Mouse (Mus musculus): ENCODE measurements around the gene Gkap1. TPM values are rescaled to one million over a fixed set of nuclear protein-coding genes. Genes with fewer than 3 reads are reported as not detected.

The Gkap1 gene
- polyA plus RNA-seq, 1 experiment from 2014 or later, result 28.6 TPM

DNA sequence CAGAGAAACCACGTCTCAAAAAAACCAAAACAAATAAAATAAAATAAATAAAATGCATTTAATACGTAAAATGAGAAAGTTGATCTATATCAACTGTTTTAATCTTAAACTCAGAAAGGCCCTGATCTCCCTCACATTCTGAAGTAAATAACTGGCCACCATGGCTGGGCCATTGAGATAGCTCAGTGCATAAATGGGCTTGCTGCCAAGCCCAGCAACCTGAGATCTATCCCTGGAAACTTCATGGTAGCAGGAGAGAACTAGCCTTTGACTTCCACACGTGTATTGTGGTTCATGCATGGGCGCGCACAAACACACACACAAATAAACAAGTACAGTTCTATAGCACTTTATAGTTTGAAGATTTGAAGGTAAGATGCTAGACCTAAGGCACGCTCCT is 74.2 kb downstream of the Gkap1 start:
- H3K4me2 ChIP-seq, result no peak overlapping the region
- no peak for ATAC-seq (ENCODE audit: insufficient number of reproducible peaks, insufficient read depth, low FRiP score, low TSS enrichment, low read depth)
- H3K27me3 ChIP-seq, result no peaks in the 10 kb centered on the region
- H3K4me1 ChIP-seq (replicated peaks), result no peaks in the 10 kb centered on the region
- H3K9ac ChIP-seq (replicated peaks), result no peak overlapping the region
- no peak overlapping the region for H3K4me3 ChIP-seq (replicated peaks)
- H3K9me3 ChIP-seq, result no peaks in the 10 kb centered on the region
- WGBS, result 91% methylated on average over 6 of the region's 6 CpGs
- H3K36me3 ChIP-seq, result peaks cover 19% of the 10 kb centered on the region
- no peak overlapping the region for H3K27ac ChIP-seq

DNA sequence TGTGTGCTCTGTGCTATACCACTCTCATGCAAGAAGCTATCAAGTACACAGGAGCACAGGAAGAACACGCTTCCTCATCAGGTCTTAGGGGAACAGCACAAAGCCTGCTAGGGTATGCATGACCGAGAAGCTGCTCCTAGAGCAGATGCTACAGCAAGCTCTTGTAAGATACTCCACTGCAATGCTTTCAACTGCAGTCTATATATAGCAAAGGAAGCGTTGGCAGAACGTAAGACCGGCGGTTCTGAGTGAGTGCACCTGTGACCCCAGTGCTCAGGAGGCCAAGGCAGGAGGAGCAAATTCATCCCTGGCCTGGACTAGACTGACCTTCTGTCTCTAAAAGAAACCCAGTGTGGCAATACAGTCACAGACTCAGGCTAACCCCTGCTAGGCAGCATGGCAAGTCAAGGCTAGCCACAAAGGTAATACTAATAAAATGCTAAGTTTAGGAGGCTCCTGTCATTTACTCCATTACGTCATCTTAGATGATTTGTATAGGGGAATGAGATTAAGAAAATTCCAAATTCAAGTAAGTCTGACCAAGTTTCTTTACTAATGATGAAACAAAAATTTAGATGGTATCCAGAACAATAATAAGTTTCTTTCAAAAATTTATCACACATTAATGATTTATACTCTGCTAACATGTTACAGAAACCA is 77.4 kb downstream of the Gkap1 start:
- Histone ChIP-seq H3K4me1 (replicated peaks) (no peaks in the 10 kb centered on the region), H3K4me3 (replicated peaks) (no peak overlapping the region), H3K9me3 (no peaks in the 10 kb centered on the region), H3K27me3 (no peaks in the 10 kb centered on the region), H3K4me2 (no peak overlapping the region), H3K27ac (no peak overlapping the region), H3K9ac (replicated peaks) (no peak overlapping the region), H3K36me3 (peaks cover 46% of the 10 kb centered on the region)
- WGBS, result 87% methylated on average over 7 of the region's 7 CpGs
- no peak for ATAC-seq (ENCODE audit: insufficient number of reproducible peaks, insufficient read depth, low FRiP score, low TSS enrichment, low read depth)

DNA sequence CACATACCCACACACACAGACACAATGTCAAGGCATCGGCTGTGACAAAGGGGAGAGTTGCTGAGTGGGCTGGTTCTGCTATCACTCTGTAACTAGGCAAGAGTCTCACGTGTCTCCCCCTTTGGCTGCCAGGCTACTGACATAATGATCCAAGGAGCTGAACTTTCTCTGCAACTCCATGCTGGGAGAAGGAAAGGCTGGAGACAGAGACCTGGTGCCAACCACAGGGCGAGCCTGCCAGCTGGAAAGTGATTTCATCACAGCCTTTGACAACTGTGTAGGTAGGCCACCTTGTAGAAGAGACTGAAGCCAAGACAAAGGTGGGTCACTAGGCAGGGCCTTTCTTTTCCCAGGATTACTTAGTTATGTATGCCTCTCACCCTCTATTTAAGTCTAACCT is 78.3 kb downstream of the Gkap1 start:
- Histone ChIP-seq H3K4me2 (no peak overlapping the region), H3K27me3 (no peaks in the 10 kb centered on the region), H3K9me3 (no peaks in the 10 kb centered on the region), H3K27ac (no peak overlapping the region), H3K4me1 (replicated peaks) (no peaks in the 10 kb centered on the region), H3K36me3 (peaks cover 55% of the 10 kb centered on the region), H3K4me3 (replicated peaks) (no peak overlapping the region), H3K9ac (replicated peaks) (no peak overlapping the region)
- 87% methylated on average over 3 of the region's 3 CpGs for WGBS
- ATAC-seq (ENCODE audit: insufficient number of reproducible peaks, insufficient read depth, low FRiP score, low TSS enrichment, low read depth), result no peak

DNA sequence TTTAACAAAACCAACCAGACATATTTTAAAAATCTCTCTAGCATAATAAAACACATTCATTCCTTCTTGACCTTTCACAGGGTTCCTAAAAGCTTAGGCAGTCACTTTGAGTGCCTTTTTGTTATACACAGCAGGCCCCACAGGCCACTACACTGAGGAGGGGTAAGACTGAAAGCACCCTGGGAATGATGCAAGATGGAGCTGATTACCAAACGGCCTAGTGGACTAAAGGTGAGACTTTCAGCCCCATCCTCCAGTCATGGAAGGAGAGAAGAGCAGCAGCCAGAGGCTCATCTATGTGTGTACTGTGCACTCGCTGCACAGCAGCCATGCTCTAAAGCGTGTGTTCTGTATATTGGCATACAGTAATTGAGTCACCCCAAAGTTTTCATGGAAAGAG is 80.6 kb downstream of the Gkap1 start:
- no peaks in the 10 kb centered on the region for H3K4me1 ChIP-seq (replicated peaks)
- no peaks in the 10 kb centered on the region for H3K27me3 ChIP-seq
- H3K4me2 ChIP-seq, result no peak overlapping the region
- 89% methylated on average over 3 of the region's 3 CpGs for WGBS
- H3K36me3 ChIP-seq, result peaks cover 76% of the 10 kb centered on the region
- H3K9me3 ChIP-seq, result no peaks in the 10 kb centered on the region
- no peak overlapping the region for H3K4me3 ChIP-seq (replicated peaks)
- ATAC-seq (ENCODE audit: insufficient number of reproducible peaks, insufficient read depth, low FRiP score, low TSS enrichment, low read depth), result no peak
- no peak overlapping the region for H3K27ac ChIP-seq
- no peak overlapping the region for H3K9ac ChIP-seq (replicated peaks)

DNA sequence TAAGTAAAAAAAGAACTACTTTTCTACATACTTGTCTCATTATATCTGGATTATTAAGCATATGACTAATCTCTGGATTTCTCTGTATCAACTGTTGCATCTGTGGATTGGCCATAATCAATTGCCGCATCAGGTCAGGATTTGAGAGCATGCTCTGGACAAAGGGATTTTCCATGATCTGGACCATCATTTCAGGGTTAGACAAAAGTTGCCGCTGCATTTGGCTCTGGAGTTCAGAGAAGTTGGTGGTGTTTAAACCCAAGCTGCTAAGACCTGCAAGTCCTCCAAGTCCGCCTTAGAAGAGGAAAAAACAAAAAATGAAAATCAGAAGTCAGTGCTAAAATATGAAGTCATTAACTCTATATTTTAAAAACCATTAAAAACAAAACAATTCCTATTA is 82.3 kb downstream of the Gkap1 start:
- 94% methylated on average over 3 of the region's 3 CpGs for WGBS
- no peak overlapping the region for H3K4me2 ChIP-seq
- H3K27ac ChIP-seq, result no peak overlapping the region
- no peak for ATAC-seq (ENCODE audit: insufficient number of reproducible peaks, insufficient read depth, low FRiP score, low TSS enrichment, low read depth)
- no peaks in the 10 kb centered on the region for H3K9me3 ChIP-seq
- H3K9ac ChIP-seq (replicated peaks), result no peak overlapping the region
- H3K4me3 ChIP-seq (replicated peaks), result no peak overlapping the region
- no peaks in the 10 kb centered on the region for H3K27me3 ChIP-seq
- H3K4me1 ChIP-seq (replicated peaks), result no peaks in the 10 kb centered on the region
- H3K36me3 ChIP-seq, result peaks cover 90% of the 10 kb centered on the region

DNA sequence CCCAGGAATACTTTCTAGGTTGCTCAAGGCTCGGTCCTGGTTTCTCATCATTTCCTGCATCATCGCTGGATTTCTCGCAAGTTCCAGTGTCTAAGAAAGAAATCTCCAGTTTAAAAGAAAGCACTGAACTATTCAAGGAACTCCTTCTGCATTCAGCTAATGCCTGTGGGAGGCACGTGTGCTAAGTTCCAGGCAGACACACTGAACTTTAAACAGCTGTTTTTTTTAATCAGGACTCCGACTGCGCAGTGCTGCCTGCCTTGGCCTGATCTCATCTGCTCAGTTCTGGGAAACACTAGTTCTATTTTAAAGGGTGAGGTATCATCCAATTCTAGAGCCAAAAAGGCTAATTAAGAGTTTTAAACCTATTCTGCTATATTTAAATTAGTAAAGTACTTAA is 83.4 kb downstream of the Gkap1 start:
- H3K4me1 ChIP-seq (replicated peaks), result no peaks in the 10 kb centered on the region
- ATAC-seq (ENCODE audit: insufficient number of reproducible peaks, insufficient read depth, low FRiP score, low TSS enrichment, low read depth), result no peak
- H3K27me3 ChIP-seq, result no peaks in the 10 kb centered on the region
- no peak overlapping the region for H3K27ac ChIP-seq
- WGBS, result 95% methylated on average over 6 of the region's 6 CpGs
- H3K4me2 ChIP-seq, result no peak overlapping the region
- no peaks in the 10 kb centered on the region for H3K9me3 ChIP-seq
- H3K36me3 ChIP-seq, result peaks cover 90% of the 10 kb centered on the region
- no peak overlapping the region for H3K9ac ChIP-seq (replicated peaks)
- H3K4me3 ChIP-seq (replicated peaks), result no peak overlapping the region

DNA sequence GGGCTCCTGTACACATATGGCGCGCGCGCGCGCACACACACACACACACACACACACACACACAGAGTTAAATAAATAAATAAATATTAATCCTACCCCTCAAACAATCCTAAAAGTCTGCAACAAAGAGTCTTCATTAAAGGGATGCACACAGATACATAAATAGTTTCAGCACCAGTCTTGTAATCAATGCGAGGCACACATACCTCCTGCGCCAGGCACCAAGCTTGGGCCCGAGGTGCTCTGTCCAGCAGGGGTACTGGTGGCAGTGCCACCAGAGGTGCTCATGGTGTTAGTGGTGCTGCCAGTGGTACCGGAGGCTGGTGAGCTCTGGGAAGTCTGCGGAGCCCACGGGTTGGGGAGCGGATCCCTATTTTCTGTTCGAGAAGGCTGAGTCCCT is 84.0 kb downstream of the Gkap1 start:
- 97% methylated on average over 14 of the region's 14 CpGs for WGBS
- Histone ChIP-seq H3K9ac (replicated peaks) (no peak overlapping the region), H3K27me3 (no peaks in the 10 kb centered on the region), H3K4me1 (replicated peaks) (no peaks in the 10 kb centered on the region), H3K9me3 (no peaks in the 10 kb centered on the region), H3K4me3 (replicated peaks) (no peak overlapping the region), H3K27ac (no peak overlapping the region), H3K36me3 (peaks cover 90% of the 10 kb centered on the region), H3K4me2 (no peak overlapping the region)
- no peak for ATAC-seq (ENCODE audit: insufficient number of reproducible peaks, insufficient read depth, low FRiP score, low TSS enrichment, low read depth)

DNA sequence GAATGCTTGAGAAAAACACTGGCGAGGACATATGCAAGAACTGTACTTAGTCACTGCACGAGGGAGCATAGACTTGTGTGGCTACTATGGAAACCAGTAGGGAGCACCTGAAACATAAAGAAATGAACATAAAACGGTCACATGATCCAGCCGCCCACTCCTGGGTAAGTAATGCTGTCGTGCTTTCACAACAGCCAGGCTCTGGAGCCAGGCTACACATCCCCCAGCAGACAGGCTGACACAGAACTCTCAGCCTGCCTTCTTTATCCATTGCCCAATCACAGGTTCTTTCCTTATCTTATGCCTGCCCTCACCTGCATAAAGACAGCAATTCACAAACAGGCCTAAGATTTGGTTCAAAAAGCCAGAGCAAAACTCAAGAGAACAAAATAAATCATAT is 86.0 kb downstream of the Gkap1 start:
- Histone ChIP-seq H3K4me2 (no peak overlapping the region), H3K9ac (replicated peaks) (no peak overlapping the region), H3K27me3 (no peaks in the 10 kb centered on the region), H3K9me3 (no peaks in the 10 kb centered on the region), H3K36me3 (peaks cover 86% of the 10 kb centered on the region), H3K4me3 (replicated peaks) (no peak overlapping the region), H3K27ac (no peak overlapping the region), H3K4me1 (replicated peaks) (no peaks in the 10 kb centered on the region)
- ATAC-seq (ENCODE audit: insufficient number of reproducible peaks, insufficient read depth, low FRiP score, low TSS enrichment, low read depth), result no peak
- WGBS, result 82% methylated on average over 5 of the region's 5 CpGs

DNA sequence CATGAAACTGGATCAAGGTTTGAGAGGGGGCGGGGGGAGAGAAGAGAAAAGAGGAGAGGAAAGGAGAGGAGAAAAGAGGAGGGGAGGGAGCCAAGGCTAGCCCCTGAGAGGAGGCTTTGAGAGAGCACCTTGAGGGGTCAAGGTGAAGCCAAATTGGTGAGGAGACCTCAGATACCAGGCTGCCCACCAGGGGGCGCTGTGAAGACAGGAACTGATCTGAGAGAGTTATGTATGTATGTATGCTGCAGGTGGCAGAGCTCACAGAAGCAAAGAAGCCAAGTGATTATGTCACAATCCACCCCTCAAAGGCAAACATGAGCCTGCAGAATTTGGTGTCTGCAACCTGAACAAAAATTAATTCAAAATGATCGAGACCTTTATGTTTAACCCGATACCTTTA is 87.1 kb downstream of the Gkap1 start:
- Histone ChIP-seq H3K9me3 (no peaks in the 10 kb centered on the region), H3K27ac (no peak overlapping the region), H3K36me3 (peaks cover 85% of the 10 kb centered on the region), H3K4me1 (replicated peaks) (no peaks in the 10 kb centered on the region), H3K27me3 (no peaks in the 10 kb centered on the region), H3K4me3 (replicated peaks) (no peak overlapping the region), H3K9ac (replicated peaks) (no peak overlapping the region), H3K4me2 (no peak overlapping the region)
- no peak for ATAC-seq (ENCODE audit: insufficient number of reproducible peaks, insufficient read depth, low FRiP score, low TSS enrichment, low read depth)
- WGBS, result 55% methylated on average over 4 of the region's 4 CpGs

DNA sequence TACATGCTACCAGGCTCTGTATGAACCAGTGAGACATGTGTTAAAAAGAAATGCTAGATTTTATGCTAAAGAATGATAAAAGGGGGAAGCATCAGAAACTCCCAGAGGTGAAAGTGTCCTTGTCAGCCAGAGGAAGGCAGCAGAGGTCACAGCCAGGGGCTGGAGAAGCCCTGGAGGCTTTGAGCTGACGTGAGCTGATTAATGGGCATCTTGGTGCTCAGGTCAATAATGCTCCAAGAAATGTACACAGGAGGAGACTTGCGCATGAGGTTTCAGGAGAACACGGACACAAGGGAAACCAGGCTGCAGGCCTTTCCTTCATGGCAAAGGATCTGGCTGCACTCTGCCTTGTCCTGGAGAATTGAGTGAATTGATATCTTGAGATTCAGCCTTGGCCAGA is 87.7 kb downstream of the Gkap1 start:
- H3K4me1 ChIP-seq (replicated peaks), result no peaks in the 10 kb centered on the region
- H3K27me3 ChIP-seq, result no peaks in the 10 kb centered on the region
- H3K9me3 ChIP-seq, result no peaks in the 10 kb centered on the region
- H3K36me3 ChIP-seq, result peaks cover 82% of the 10 kb centered on the region
- H3K4me3 ChIP-seq (replicated peaks), result no peak overlapping the region
- H3K4me2 ChIP-seq, result no peak overlapping the region
- 97% methylated on average over 3 of the region's 3 CpGs for WGBS
- no peak overlapping the region for H3K9ac ChIP-seq (replicated peaks)
- H3K27ac ChIP-seq, result no peak overlapping the region
- no peak for ATAC-seq (ENCODE audit: insufficient number of reproducible peaks, insufficient read depth, low FRiP score, low TSS enrichment, low read depth)

DNA sequence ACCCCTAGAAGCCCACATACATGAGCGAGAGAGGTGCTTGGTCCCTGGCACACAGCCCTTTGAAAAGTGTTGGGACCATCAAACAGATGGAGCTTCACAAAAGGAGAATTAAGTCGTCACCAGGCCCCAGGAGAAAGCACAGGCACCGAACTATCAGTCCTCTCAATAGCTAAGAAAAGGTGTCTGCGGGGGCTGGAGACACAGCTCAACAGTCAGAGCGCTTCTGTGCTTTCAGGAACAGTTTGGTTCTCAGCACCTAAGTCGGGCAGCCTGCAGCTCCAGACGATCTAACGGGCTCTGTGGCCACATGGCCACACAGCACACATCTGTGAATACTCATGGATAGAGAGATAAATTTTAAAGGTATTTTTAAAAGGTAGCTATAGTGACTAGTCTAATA is 89.2 kb downstream of the Gkap1 start:
- H3K9ac ChIP-seq (replicated peaks), result no peak overlapping the region
- H3K27ac ChIP-seq, result no peak overlapping the region
- no peaks in the 10 kb centered on the region for H3K4me1 ChIP-seq (replicated peaks)
- no peaks in the 10 kb centered on the region for H3K9me3 ChIP-seq
- H3K4me2 ChIP-seq, result no peak overlapping the region
- no peak for ATAC-seq (ENCODE audit: insufficient number of reproducible peaks, insufficient read depth, low FRiP score, low TSS enrichment, low read depth)
- H3K36me3 ChIP-seq, result peaks cover 82% of the 10 kb centered on the region
- H3K4me3 ChIP-seq (replicated peaks), result no peak overlapping the region
- WGBS, result 77% methylated on average over 8 of the region's 8 CpGs
- no peaks in the 10 kb centered on the region for H3K27me3 ChIP-seq

DNA sequence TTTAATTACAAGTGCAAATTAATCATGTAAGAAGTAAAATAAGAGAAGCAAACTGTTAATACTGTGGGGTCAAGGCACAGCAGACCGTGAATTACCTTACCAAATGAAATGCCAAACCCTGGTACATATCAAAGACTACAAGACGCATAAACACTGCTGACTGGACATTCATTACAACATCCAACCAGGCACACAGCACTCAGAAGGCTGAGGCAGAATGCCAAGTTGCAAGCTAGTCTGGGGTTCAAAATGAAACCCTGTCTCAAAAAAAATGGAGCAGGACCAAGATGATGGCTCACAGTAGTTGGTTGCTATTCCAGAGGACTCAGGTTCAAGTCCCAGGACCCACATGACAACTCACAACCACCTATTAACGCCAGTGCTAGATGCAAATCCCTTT is 91.4 kb downstream of the Gkap1 start:
- Histone ChIP-seq H3K27ac (no peak overlapping the region), H3K36me3 (peaks cover 84% of the 10 kb centered on the region), H3K9me3 (no peaks in the 10 kb centered on the region), H3K4me3 (replicated peaks) (no peak overlapping the region), H3K9ac (replicated peaks) (no peak overlapping the region), H3K4me2 (no peak overlapping the region), H3K27me3 (no peaks in the 10 kb centered on the region), H3K4me1 (replicated peaks) (no peaks in the 10 kb centered on the region)
- WGBS, result 87% methylated on average over 3 of the region's 3 CpGs
- ATAC-seq (ENCODE audit: insufficient number of reproducible peaks, insufficient read depth, low FRiP score, low TSS enrichment, low read depth), result no peak
